Mouse (Mus musculus) intestine, embryonic 16.5 days (tissue): ENCODE data around the gene Col6a3. TPM values are rescaled to one million over a fixed set of nuclear protein-coding genes. Genes with fewer than 3 reads are reported as not detected.

Source experiments
- ATAC-seq: fragments of 200-750 bp; cut with Nextera tagmentation; 2 replicates; pipeline ENCODE4 v1.8.0; 2017; ENCODE audit warnings: moderate TSS enrichment, moderate library complexity
- H3K27ac ChIP-seq: fragments of 300-500 bp; sonication (generic); 2 replicates; pipeline ENCODE4 v1.5.1; 2014; ENCODE audit warnings: mild to moderate bottlenecking, low read length
- H3K27me3 ChIP-seq: fragments of 300-500 bp; sonication (generic); replicated peaks from 2 replicates; pipeline ENCODE4 v1.6.1; 2014; ENCODE audit warnings: low read length, control low read depth, mixed read lengths; ENCODE audit not compliant: control insufficient read depth, insufficient read depth
- H3K36me3 ChIP-seq: fragments of 300-500 bp; sonication (generic); 2 replicates; pipeline ENCODE4 v1.6.1; 2014; ENCODE audit warnings: low read length, control low read depth; ENCODE audit not compliant: control insufficient read depth, insufficient read depth
- H3K4me1 ChIP-seq: fragments of 300-500 bp; sonication (generic); 2 replicates; pipeline ENCODE4 v1.6.1; 2014; ENCODE audit warnings: low read length, control low read depth, mixed read lengths; ENCODE audit not compliant: control insufficient read depth, insufficient read depth
- H3K4me2 ChIP-seq: fragments of 300-500 bp; sonication (generic); 2 replicates; pipeline ENCODE4 v1.6.1; 2014; ENCODE audit warnings: low read depth, low read length, control low read depth
- H3K4me3 ChIP-seq: fragments of 300-500 bp; sonication (generic); 2 replicates; pipeline ENCODE4 v1.5.1; 2014; ENCODE audit warnings: mild to moderate bottlenecking, low read length
- H3K9ac ChIP-seq: fragments of 300-500 bp; sonication (generic); 2 replicates; pipeline ENCODE4 v1.6.1; 2014; ENCODE audit warnings: low read depth, low read length
- H3K9me3 ChIP-seq: fragments of 300-500 bp; sonication (generic); 2 replicates; pipeline ENCODE4 v1.6.1; 2016; ENCODE audit warnings: low read length, control low read depth; ENCODE audit not compliant: control insufficient read depth
- WGBS: fragments of 180-500 bp; shearing (Covaris S2); extraction: QIAGEN DNeasy Blood & Tissue Kit; methylation state at CpG from one replicate; pipeline ENCODE4 v1.1.7; 2014; 5-methylcytosine and 5-hydroxymethylcytosine counted together
- polyA plus RNA-seq: library from polyadenylated mRNA; unstranded; fragments of >200 nt; fragmentation: Nextera tagmentation; extraction: Ambion mirVana; gene quantifications from 2 replicates; pipeline ENCODE4 v1.2.1, GENCODE M21; 2015

The Col6a3 gene
- polyA plus RNA-seq, 1 experiment from 2014 or later, result 61.9 TPM

GRCm38 (mm10) chr1:90808930-90809329 lies 34.8 kb downstream of the Col6a3 start:
- no peak for ATAC-seq
- peaks cover 3% of the 10 kb centered on the region; the same call in 1 of the 2 replicates for H3K36me3 ChIP-seq
- no peaks in the 10 kb centered on the region for H3K27me3 ChIP-seq
- no peaks in the 10 kb centered on the region for H3K4me1 ChIP-seq
- no peak overlapping the region for H3K27ac ChIP-seq
- H3K9me3 ChIP-seq, result no peaks in the 10 kb centered on the region
- no peak overlapping the region for H3K4me2 ChIP-seq
- 69% methylated on average over 9 of the region's 9 CpGs for WGBS
- H3K9ac ChIP-seq, result no peak overlapping the region
- H3K4me3 ChIP-seq, result no peak overlapping the region

GRCm38 (mm10) chr1:90803104-90803503 lies 40.7 kb downstream of the Col6a3 start:
- Histone ChIP-seq H3K27me3 (no peaks in the 10 kb centered on the region), H3K27ac (no peak overlapping the region), H3K4me3 (no peak overlapping the region), H3K36me3 (peaks cover 5% of the 10 kb centered on the region; the same call in 1 of the 2 replicates), H3K9ac (no peak overlapping the region), H3K4me1 (no peaks in the 10 kb centered on the region), H3K4me2 (no peak overlapping the region), H3K9me3 (no peaks in the 10 kb centered on the region)
- ATAC-seq, result no peak
- WGBS, result 85% methylated on average over 4 of the region's 4 CpGs

GRCm38 (mm10) chr1:90801067-90801466 lies 42.7 kb downstream of the Col6a3 start:
- ATAC-seq, result no peak
- H3K4me1 ChIP-seq, result no peaks in the 10 kb centered on the region
- H3K36me3 ChIP-seq, result peaks cover 5% of the 10 kb centered on the region; the same call in 1 of the 2 replicates

GRCm38 (mm10) chr1:90800466-90800865 lies 43.3 kb downstream of the Col6a3 start:
- WGBS, result 84% methylated on average over 3 of the region's 3 CpGs
- Histone ChIP-seq H3K9ac (no peak overlapping the region), H3K27ac (no peak overlapping the region), H3K9me3 (no peaks in the 10 kb centered on the region), H3K4me2 (no peak overlapping the region), H3K4me1 (no peaks in the 10 kb centered on the region), H3K4me3 (no peak overlapping the region), H3K36me3 (peaks cover 7% of the 10 kb centered on the region; the same call in 1 of the 2 replicates), H3K27me3 (no peaks in the 10 kb centered on the region)
- no peak for ATAC-seq

More at GRCm38 (mm10) chr1:90801067-90801466, 42.7 kb downstream of the Col6a3 start:
- no peak overlapping the region for H3K9ac ChIP-seq
- no peak overlapping the region for H3K27ac ChIP-seq
- 63% methylated on average over 13 of the region's 13 CpGs for WGBS
- H3K27me3 ChIP-seq, result no peaks in the 10 kb centered on the region
- H3K4me2 ChIP-seq, result no peak overlapping the region
- H3K4me3 ChIP-seq, result no peak overlapping the region
- no peaks in the 10 kb centered on the region for H3K9me3 ChIP-seq

- 79% methylated on average over 6 of the region's 6 CpGs for WGBS
- Histone ChIP-seq H3K4me3 (no peak overlapping the region), H3K27ac (no peak overlapping the region), H3K9ac (no peak overlapping the region), H3K9me3 (no peaks in the 10 kb centered on the region), H3K4me1 (no peaks in the 10 kb centered on the region), H3K27me3 (no peaks in the 10 kb centered on the region), H3K36me3 (peaks cover 3% of the 10 kb centered on the region; the same call in 1 of the 2 replicates), H3K4me2 (no peak overlapping the region)
- no peak for ATAC-seq
These were observed 46.4 kb downstream of the Col6a3 start for GRCm38 (mm10) chr1:90797276-90797891.

GRCm38 (mm10) chr1:90793368-90793767 lies 50.4 kb downstream of the Col6a3 start:
- no peak overlapping the region for H3K4me2 ChIP-seq
- no peaks in the 10 kb centered on the region for H3K27me3 ChIP-seq
- H3K9ac ChIP-seq, result no peak overlapping the region
- H3K4me3 ChIP-seq, result no peak overlapping the region
- WGBS, result 89% methylated on average over 4 of the region's 4 CpGs
- H3K36me3 ChIP-seq, result peaks cover 3% of the 10 kb centered on the region; the same call in 1 of the 2 replicates
- H3K27ac ChIP-seq, result no peak overlapping the region
- H3K9me3 ChIP-seq, result no peaks in the 10 kb centered on the region
- no peaks in the 10 kb centered on the region for H3K4me1 ChIP-seq
- no peak for ATAC-seq

- WGBS, result 88% methylated on average over 4 of the region's 4 CpGs
- ATAC-seq, result no peak
- H3K9me3 ChIP-seq, result no peaks in the 10 kb centered on the region
- no peak overlapping the region for H3K9ac ChIP-seq
- no peaks in the 10 kb centered on the region for H3K4me1 ChIP-seq
- H3K27ac ChIP-seq, result no peak overlapping the region
- no peak overlapping the region for H3K4me2 ChIP-seq
- H3K27me3 ChIP-seq, result no peaks in the 10 kb centered on the region
- H3K36me3 ChIP-seq, result peaks cover 1% of the 10 kb centered on the region; the same call in 1 of the 2 replicates
- no peak overlapping the region for H3K4me3 ChIP-seq
These were observed 52.8 kb downstream of the Col6a3 start for GRCm38 (mm10) chr1:90790925-90791324.

- Histone ChIP-seq H3K36me3 (peaks cover 3% of the 10 kb centered on the region), H3K4me3 (no peak overlapping the region), H3K4me1 (no peaks in the 10 kb centered on the region), H3K9me3 (no peaks in the 10 kb centered on the region), H3K27ac (no peak overlapping the region), H3K9ac (no peak overlapping the region), H3K4me2 (no peak overlapping the region), H3K27me3 (no peaks in the 10 kb centered on the region)
- WGBS, result 74% methylated on average over 6 of the region's 6 CpGs
- ATAC-seq, result no peak
These were observed 54.3 kb downstream of the Col6a3 start for GRCm38 (mm10) chr1:90789506-90789905.

- H3K9ac ChIP-seq, result no peak overlapping the region
- H3K4me2 ChIP-seq, result no peak overlapping the region
- H3K4me1 ChIP-seq, result peaks cover 4% of the 10 kb centered on the region
- H3K4me3 ChIP-seq, result no peak overlapping the region
- 97% methylated on average over 1 of the region's 1 CpGs for WGBS
- no peaks in the 10 kb centered on the region for H3K9me3 ChIP-seq
- H3K27me3 ChIP-seq, result no peaks in the 10 kb centered on the region
- H3K36me3 ChIP-seq, result peaks cover under 1% of the 10 kb centered on the region; the same call in 1 of the 2 replicates
- no peak overlapping the region for H3K27ac ChIP-seq
- no peak for ATAC-seq
These were observed 63.3 kb downstream of the Col6a3 start for GRCm38 (mm10) chr1:90780446-90780845.

GRCm38 (mm10) chr1:90779072-90779471 lies 64.7 kb downstream of the Col6a3 start:
- no peak overlapping the region for H3K4me3 ChIP-seq
- no peak overlapping the region for H3K4me2 ChIP-seq
- no peaks in the 10 kb centered on the region for H3K9me3 ChIP-seq
- H3K4me1 ChIP-seq, result peaks cover 10% of the 10 kb centered on the region
- H3K36me3 ChIP-seq, result no peaks in the 10 kb centered on the region
- H3K27me3 ChIP-seq, result no peaks in the 10 kb centered on the region
- no peak overlapping the region for H3K9ac ChIP-seq
- no peak overlapping the region for H3K27ac ChIP-seq
- no peak for ATAC-seq
- WGBS, result 86% methylated on average over 7 of the region's 7 CpGs
